Mouse (Mus musculus): Measurements from ENCODE around the gene Bcat1.
A peak's percentile ranks its signal among the peaks of the same experiment; 100 is the strongest.

Bcat1 gene

GRCm38 (mm10) chr6:145056102-145056501 is 19.9 kb downstream of the Bcat1 start:
- DNase-seq (ENCODE audit: low read depth, low spot score) = no peak

DNA sequence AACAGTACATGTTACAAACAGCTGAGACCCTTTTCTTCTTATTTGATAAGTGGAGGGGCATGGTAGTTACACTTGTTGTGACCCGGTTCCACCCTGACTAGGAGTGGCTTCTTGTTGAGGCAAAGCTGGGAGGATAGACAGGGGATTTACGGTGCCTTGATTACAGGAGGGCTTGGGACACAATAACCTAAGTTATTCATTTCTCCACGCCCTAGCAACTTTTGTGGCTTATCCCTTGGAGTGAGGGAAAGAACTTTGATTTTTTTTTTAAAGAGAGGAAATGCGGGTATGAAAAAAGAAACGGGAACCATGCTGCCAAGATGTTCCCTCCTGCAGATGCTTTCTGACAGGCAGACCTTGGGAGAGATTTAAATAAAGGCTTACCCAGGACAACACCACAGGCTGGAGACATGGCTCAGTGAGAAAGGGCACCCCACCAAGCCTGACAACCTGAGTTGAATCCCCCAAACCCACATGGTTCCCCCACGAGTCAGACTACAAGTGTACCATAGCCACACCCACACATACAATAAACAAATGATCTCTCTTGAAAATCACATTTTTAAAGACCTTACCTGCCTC is 20.6 kb downstream of the Bcat1 start:
- DNase-seq (ENCODE audit: low read depth, low spot score) = peak; percentile 65

DNA sequence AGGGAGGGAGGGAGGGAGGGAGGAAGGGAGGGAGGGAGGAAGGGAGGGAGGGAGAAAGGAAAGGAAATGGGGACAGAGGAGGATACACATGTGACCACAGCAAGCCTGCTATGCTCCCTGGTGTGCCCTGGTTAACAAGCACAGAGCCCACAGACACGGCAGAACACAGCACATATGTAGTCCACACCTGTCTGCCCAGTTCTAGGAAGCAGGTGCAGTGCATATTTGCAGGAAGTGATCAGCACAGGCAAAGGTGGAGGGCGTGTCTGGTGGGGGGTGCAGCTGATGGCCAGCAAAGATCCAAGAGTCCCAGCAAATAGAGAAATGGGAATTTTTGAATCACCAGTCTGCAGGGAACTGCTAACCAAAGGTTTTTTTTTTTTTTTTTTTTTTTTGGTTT is 23.3 kb downstream of the Bcat1 start:
- no peak for DNase-seq (ENCODE audit: low read depth, low spot score)

DNA sequence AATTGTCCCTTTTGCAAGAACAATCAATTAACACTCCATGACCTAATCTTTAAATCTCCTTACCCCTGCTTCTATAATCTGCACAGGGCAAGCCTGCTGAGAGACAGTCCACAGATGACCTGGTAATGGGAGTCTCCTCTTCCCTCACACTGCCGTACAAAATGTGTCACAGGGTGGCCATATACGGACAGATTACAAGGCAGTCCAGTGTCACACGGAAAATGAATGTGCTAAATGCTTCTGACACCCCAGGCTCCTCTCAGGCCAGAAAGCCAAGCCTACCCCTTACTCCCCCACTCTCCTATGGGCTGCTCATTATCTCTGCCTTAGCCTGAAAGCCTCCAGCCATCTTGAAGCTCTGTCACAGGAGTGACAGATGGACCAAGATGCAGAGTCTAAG is 25.1 kb downstream of the Bcat1 start:
- no peak for DNase-seq (ENCODE audit: low read depth, low spot score)

DNA sequence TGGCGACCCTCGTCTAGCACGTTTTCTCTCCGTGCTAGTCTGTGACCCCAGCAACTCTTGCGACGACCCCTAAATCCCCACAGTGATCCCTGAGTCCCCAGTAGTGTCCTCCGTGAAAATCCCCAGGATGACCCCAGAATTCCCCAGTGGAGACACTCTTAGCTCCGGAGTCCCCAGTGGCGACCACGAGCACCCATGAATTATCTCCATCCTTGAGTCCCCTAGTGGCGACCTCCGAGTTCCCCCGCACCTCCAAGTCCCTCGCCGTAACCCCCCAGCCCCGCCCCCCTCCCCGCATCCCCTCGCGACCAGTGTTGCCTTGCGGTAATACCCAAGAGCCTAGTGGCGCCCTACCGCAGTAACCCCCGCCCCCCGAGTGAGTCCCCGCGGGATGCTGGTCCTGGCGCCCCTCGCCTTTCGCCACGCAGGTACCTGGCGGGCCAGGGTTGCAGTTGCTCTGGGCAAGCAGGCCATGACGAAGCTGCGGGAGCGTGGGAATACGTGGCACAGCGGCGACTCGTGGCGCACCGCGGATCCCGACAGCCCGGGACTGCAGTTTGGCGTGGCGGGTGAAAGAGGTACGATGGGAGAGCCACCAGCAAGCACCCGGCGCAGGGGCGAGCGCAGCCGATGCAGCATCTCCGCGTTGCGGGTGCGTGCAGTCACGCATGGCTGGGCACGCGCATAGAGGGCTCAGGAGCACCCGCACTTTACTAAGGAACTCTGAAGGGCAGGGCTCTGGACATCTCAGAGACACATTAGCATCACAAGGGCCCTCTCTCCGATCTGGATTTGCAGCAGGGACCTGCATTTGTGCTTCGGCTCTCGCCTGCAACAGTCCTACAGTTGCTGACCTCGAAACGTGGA is 27.6 kb downstream of the Bcat1 start:
- DNase-seq (ENCODE audit: low read depth, low spot score) = peak; percentile 79

GRCm38 (mm10) chr6:145047445-145047857 is 28.5 kb downstream of the Bcat1 start:
- DNase-seq (ENCODE audit: low read depth, low spot score) = peak; percentile 88

GRCm38 (mm10) chr6:145046266-145046890 is 29.6 kb downstream of the Bcat1 start:
- DNase-seq (ENCODE audit: low read depth, low spot score) = no peak

DNA sequence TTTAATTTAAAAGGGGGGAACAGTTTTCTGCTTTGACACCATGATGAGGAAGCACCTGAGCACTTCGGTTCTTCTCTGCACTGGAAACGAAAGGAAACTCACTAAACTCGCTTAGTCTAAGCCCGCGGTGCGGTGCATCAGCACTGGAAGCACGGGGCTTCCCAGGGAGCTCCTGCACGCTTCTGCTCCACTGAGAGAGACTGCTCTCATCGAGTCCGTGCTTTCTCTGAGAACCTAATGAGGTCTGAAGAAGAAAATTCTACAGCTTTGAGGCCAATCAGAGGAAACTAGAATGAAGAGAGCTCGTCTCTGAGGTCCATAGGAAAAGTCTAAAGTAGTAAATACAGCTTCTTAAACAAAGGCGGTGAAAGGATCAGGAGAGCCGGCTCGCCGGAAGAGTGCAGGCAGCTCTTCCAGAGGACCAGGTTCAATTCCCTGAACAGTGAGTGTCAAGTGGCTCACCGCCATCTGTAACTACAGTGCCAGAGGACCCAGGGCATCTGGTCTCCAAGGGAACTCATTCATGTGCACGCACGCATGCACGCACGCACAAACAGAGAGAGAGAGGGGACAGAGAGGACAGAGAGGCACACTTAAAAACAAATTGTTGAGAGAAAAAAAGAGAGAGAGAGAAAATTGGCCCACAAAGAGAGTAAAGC is 30.9 kb downstream of the Bcat1 start:
- DNase-seq (ENCODE audit: low read depth, low spot score) = no peak

GRCm38 (mm10) chr6:145040732-145041131 is 35.3 kb downstream of the Bcat1 start:
- no peak for DNase-seq (ENCODE audit: low read depth, low spot score)

GRCm38 (mm10) chr6:145037626-145038025 is 38.4 kb downstream of the Bcat1 start:
- DNase-seq (ENCODE audit: low read depth, low spot score) = no peak

- peak; percentile 45 for DNase-seq (ENCODE audit: low read depth, low spot score)
Measured at GRCm38 (mm10) chr6:145035412-145035811, 40.6 kb downstream of the Bcat1 start.

DNA sequence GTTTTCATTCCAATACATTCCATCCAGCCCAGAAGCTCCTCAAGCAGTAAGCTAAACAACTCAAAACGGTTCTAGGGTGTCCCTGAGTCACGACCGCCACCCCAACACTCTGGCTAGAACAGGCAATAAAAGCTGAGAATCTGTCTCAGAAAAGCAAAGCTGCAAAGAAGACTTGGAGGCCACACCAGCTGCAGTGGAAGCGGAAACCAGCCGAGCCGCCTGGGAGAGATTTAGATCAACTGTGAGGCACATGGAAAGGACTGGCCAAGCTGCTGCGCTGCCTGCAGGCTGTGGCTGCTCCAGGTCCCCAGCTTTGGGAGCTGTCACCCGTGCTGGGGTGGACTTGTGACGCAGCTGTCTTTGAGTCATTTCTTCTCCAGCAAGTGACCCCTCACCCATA is 45.4 kb downstream of the Bcat1 start:
- DNase-seq (ENCODE audit: low read depth, low spot score) = no peak

DNA sequence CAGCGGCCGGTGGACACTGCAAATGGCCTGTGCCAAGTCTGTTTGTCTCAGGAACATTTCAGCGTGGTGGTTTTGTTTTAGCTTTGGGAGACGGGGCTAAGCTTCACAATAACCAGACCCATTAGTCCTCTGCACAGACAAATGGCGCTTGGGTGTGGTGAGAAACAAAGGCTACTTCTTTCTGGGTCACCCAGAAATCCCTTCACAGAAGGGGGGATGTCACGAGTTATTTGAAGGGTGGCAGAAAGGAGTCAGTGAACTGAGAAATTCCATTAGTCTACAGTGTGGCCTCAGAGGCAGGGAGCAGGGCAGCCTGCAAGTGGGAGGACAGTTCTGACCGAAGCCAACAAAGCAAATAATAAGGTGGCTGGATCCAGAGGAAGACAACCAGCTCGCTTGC is 52.0 kb downstream of the Bcat1 start:
- no peak for DNase-seq (ENCODE audit: low read depth, low spot score)

- peak; percentile 92 for DNase-seq (ENCODE audit: low read depth, low spot score)
Measured at GRCm38 (mm10) chr6:145022966-145023725, 52.8 kb downstream of the Bcat1 start.

- DNase-seq (ENCODE audit: low read depth, low spot score) = no peak
Measured at GRCm38 (mm10) chr6:145022349-145022748, 53.6 kb downstream of the Bcat1 start.

GRCm38 (mm10) chr6:145020553-145020952 is 55.4 kb downstream of the Bcat1 start:
- DNase-seq (ENCODE audit: low read depth, low spot score) = no peak

- no peak for DNase-seq (ENCODE audit: low read depth, low spot score)
Measured at GRCm38 (mm10) chr6:145018295-145018694, 57.7 kb downstream of the Bcat1 start.

DNA sequence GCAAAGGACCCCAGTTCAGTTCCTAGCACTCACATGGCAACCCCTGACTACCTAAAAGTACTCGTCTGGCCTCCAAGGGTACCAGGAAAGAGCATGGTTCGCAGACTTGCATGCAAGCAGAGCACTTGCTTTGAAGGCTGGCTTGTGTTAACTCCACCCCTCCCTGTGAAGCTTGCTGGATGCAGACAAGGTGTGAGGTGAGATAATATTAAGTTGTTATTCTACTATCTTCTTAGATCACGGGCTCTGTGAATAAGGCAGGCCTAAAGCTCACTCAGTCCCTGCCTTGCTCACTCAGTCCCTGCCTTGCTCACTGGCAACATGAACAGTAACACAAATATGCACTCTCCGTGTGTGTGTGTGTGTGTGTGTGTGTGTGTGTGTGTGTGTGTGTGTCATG is 58.5 kb downstream of the Bcat1 start:
- DNase-seq (ENCODE audit: low read depth, low spot score) = no peak

DNA sequence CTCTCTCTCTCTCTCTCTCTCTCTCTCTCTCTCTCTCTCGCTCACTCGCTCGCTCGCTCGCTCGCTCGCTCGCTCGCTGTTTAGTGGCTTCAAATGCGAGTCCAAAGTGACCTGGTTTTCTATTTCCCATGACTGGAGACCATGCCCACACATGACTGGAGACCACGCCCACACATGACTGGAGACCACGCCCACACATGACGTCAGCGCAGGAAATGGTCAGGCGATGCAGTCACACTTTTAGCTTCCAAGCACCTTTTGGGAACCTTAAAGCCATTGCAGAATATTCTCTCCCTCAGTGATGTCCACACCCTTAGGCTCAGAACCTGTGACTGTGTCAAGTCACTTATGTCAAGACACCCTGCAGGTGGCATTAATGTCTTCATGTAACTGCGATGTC is 59.3 kb downstream of the Bcat1 start:
- DNase-seq (ENCODE audit: low read depth, low spot score) = peak; percentile 54

- DNase-seq (ENCODE audit: low read depth, low spot score) = peak; percentile 70
Measured at GRCm38 (mm10) chr6:145014944-145015343, 61.0 kb downstream of the Bcat1 start.

DNA sequence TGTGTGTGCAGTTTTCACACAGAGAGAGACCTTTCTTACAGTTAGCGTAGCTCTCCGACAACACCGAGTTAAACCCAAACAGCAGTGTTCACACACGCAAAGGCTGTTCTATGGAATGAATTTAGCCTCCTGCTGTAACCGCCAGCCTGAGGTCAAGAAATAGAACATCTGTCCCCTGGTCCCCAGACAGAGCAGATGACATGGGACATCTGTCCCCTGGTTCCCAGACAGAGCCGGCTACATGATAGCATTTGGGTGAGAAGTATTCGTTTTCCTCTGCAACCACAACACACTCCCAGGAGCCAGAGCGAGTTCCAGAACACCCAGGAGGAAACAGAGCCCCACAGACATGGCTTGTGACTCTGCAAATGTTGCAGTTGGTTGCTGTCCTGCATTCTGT is 63.3 kb downstream of the Bcat1 start:
- no peak for DNase-seq (ENCODE audit: low read depth, low spot score)
